Mouse (Mus musculus): ENCODE measurements around the gene Agtpbp1. TPM values are rescaled to one million over a fixed set of nuclear protein-coding genes. Genes with fewer than 3 reads are reported as not detected.
A peak's percentile ranks its signal among the peaks of the same experiment; 100 is the strongest.

The Agtpbp1 gene
- polyA plus RNA-seq, 1 experiment from 2014 or later = 55.6 TPM

- Histone ChIP-seq H3K36me3 (peaks cover 27% of the 10 kb centered on the region), H3K27ac (no peak overlapping the region), H3K4me2 (no peak overlapping the region), H3K4me1 (replicated peaks) (no peaks in the 10 kb centered on the region), H3K9ac (no peak overlapping the region), H3K27me3 (no peaks in the 10 kb centered on the region), H3K9me3 (no peaks in the 10 kb centered on the region), H3K4me3 (no peak overlapping the region)
- no peak for ATAC-seq (ENCODE audit: low FRiP score)
- 95% methylated on average over 6 of the region's 6 CpGs for WGBS
These were observed 65.5 kb downstream of the Agtpbp1 start for GRCm38 (mm10) chr13:59519479-59519878.

GRCm38 (mm10) chr13:59518016-59518415 is 67.0 kb downstream of the Agtpbp1 start:
- Histone ChIP-seq H3K4me2 (no peak overlapping the region), H3K9me3 (no peaks in the 10 kb centered on the region), H3K27ac (no peak overlapping the region), H3K4me1 (replicated peaks) (no peaks in the 10 kb centered on the region), H3K4me3 (no peak overlapping the region), H3K36me3 (peaks cover 20% of the 10 kb centered on the region), H3K27me3 (no peaks in the 10 kb centered on the region), H3K9ac (no peak overlapping the region)
- no peak for ATAC-seq (ENCODE audit: low FRiP score)
- 55% methylated on average over 4 of the region's 4 CpGs for WGBS

- Histone ChIP-seq H3K27me3 (no peaks in the 10 kb centered on the region), H3K36me3 (peaks cover 19% of the 10 kb centered on the region), H3K4me2 (no peak overlapping the region), H3K9ac (no peak overlapping the region), H3K27ac (no peak overlapping the region), H3K4me3 (no peak overlapping the region), H3K9me3 (no peaks in the 10 kb centered on the region), H3K4me1 (replicated peaks) (no peaks in the 10 kb centered on the region)
- ATAC-seq (ENCODE audit: low FRiP score) = no peak
- 17% methylated on average over 7 of the region's 7 CpGs for WGBS
These were observed 70.0 kb downstream of the Agtpbp1 start for GRCm38 (mm10) chr13:59515074-59515473.

- Histone ChIP-seq H3K4me1 (replicated peaks) (no peaks in the 10 kb centered on the region), H3K9me3 (no peaks in the 10 kb centered on the region), H3K27ac (no peak overlapping the region), H3K36me3 (peaks cover 35% of the 10 kb centered on the region), H3K4me3 (no peak overlapping the region), H3K4me2 (no peak overlapping the region), H3K9ac (no peak overlapping the region), H3K27me3 (no peaks in the 10 kb centered on the region)
- WGBS = 75% methylated on average over 10 of the region's 10 CpGs
- no peak for ATAC-seq (ENCODE audit: low FRiP score)
These were observed 75.2 kb downstream of the Agtpbp1 start for GRCm38 (mm10) chr13:59509644-59510366.

- Histone ChIP-seq H3K9me3 (no peaks in the 10 kb centered on the region), H3K27me3 (no peaks in the 10 kb centered on the region), H3K27ac (no peak overlapping the region), H3K36me3 (peaks cover 37% of the 10 kb centered on the region), H3K4me3 (no peak overlapping the region), H3K9ac (no peak overlapping the region), H3K4me1 (replicated peaks) (no peaks in the 10 kb centered on the region), H3K4me2 (no peak overlapping the region)
- 75% methylated on average over 4 of the region's 4 CpGs for WGBS
- ATAC-seq (ENCODE audit: low FRiP score) = no peak
These were observed 76.4 kb downstream of the Agtpbp1 start for GRCm38 (mm10) chr13:59508584-59508983.

- 97% methylated on average over 1 of the region's 1 CpGs for WGBS
- no peaks in the 10 kb centered on the region for H3K9me3 ChIP-seq
- no peak overlapping the region for H3K27ac ChIP-seq
- peaks cover 27% of the 10 kb centered on the region for H3K36me3 ChIP-seq
- H3K4me2 ChIP-seq = no peak overlapping the region
- H3K4me1 ChIP-seq (replicated peaks) = no peaks in the 10 kb centered on the region
- H3K9ac ChIP-seq = no peak overlapping the region
- no peak for ATAC-seq (ENCODE audit: low FRiP score)
- no peak overlapping the region for H3K4me3 ChIP-seq
- H3K27me3 ChIP-seq = no peaks in the 10 kb centered on the region
These were observed 78.6 kb downstream of the Agtpbp1 start for GRCm38 (mm10) chr13:59506450-59506849.

- 76% methylated on average over 4 of the region's 4 CpGs for WGBS
- Histone ChIP-seq H3K9ac (no peak overlapping the region), H3K36me3 (peaks cover 33% of the 10 kb centered on the region), H3K4me1 (replicated peaks) (no peaks in the 10 kb centered on the region), H3K4me3 (no peak overlapping the region), H3K27me3 (no peaks in the 10 kb centered on the region), H3K9me3 (no peaks in the 10 kb centered on the region), H3K27ac (no peak overlapping the region), H3K4me2 (no peak overlapping the region)
- no peak for ATAC-seq (ENCODE audit: low FRiP score)
These were observed 79.2 kb downstream of the Agtpbp1 start for GRCm38 (mm10) chr13:59505867-59506266.

GRCm38 (mm10) chr13:59503581-59503980 is 81.4 kb downstream of the Agtpbp1 start:
- no peaks in the 10 kb centered on the region for H3K4me1 ChIP-seq (replicated peaks)
- ATAC-seq (ENCODE audit: low FRiP score) = no peak
- WGBS = 90% methylated on average over 4 of the region's 4 CpGs
- H3K4me2 ChIP-seq = no peak overlapping the region
- H3K36me3 ChIP-seq = peaks cover 47% of the 10 kb centered on the region
- H3K4me3 ChIP-seq = no peak overlapping the region
- H3K27ac ChIP-seq = no peak overlapping the region
- H3K9ac ChIP-seq = no peak overlapping the region
- no peaks in the 10 kb centered on the region for H3K27me3 ChIP-seq
- no peaks in the 10 kb centered on the region for H3K9me3 ChIP-seq

- Histone ChIP-seq H3K4me3 (no peak overlapping the region), H3K4me2 (no peak overlapping the region), H3K9me3 (no peaks in the 10 kb centered on the region), H3K36me3 (peaks cover 32% of the 10 kb centered on the region), H3K27ac (no peak overlapping the region), H3K27me3 (no peaks in the 10 kb centered on the region), H3K9ac (no peak overlapping the region), H3K4me1 (replicated peaks) (peaks cover 11% of the 10 kb centered on the region)
- WGBS = 98% methylated on average over 6 of the region's 6 CpGs
- ATAC-seq (ENCODE audit: low FRiP score) = no peak
These were observed 85.2 kb downstream of the Agtpbp1 start for GRCm38 (mm10) chr13:59499831-59500230.

- peaks cover 37% of the 10 kb centered on the region for H3K36me3 ChIP-seq
- peaks cover 12% of the 10 kb centered on the region for H3K4me1 ChIP-seq (replicated peaks)
- H3K4me2 ChIP-seq = no peak overlapping the region
- no peak overlapping the region for H3K27ac ChIP-seq
- ATAC-seq (ENCODE audit: low FRiP score) = no peak
- WGBS = 86% methylated on average over 2 of the region's 2 CpGs
- no peaks in the 10 kb centered on the region for H3K9me3 ChIP-seq
- no peak overlapping the region for H3K9ac ChIP-seq
- no peaks in the 10 kb centered on the region for H3K27me3 ChIP-seq
- no peak overlapping the region for H3K4me3 ChIP-seq
These were observed 85.7 kb downstream of the Agtpbp1 start for GRCm38 (mm10) chr13:59499374-59499773.

GRCm38 (mm10) chr13:59498191-59498590 is 86.8 kb downstream of the Agtpbp1 start:
- Histone ChIP-seq H3K36me3 (peaks cover 33% of the 10 kb centered on the region), H3K4me3 (no peak overlapping the region), H3K9me3 (no peaks in the 10 kb centered on the region), H3K27me3 (no peaks in the 10 kb centered on the region), H3K9ac (no peak overlapping the region), H3K4me1 (replicated peaks) (peaks cover 12% of the 10 kb centered on the region), H3K27ac (no peak overlapping the region), H3K4me2 (no peak overlapping the region)
- WGBS = 65% methylated on average over 5 of the region's 5 CpGs
- ATAC-seq (ENCODE audit: low FRiP score) = no peak

- Histone ChIP-seq H3K27ac (peak overlapping the region; percentile 61), H3K9ac (no peak overlapping the region)
- no peak for ATAC-seq (ENCODE audit: low FRiP score)
These were observed 89.2 kb downstream of the Agtpbp1 start for GRCm38 (mm10) chr13:59495839-59496238.

GRCm38 (mm10) chr13:59494619-59495262 is 90.3 kb downstream of the Agtpbp1 start:
- no peak overlapping the region for H3K4me3 ChIP-seq
- peaks cover 18% of the 10 kb centered on the region for H3K36me3 ChIP-seq
- peak overlapping the region; percentile 26; the same call in 1 of the 2 replicates for H3K27ac ChIP-seq
- 66% methylated on average over 5 of the region's 5 CpGs for WGBS
- H3K4me2 ChIP-seq = no peak overlapping the region
- H3K4me1 ChIP-seq (replicated peaks) = peaks cover 12% of the 10 kb centered on the region
- H3K9me3 ChIP-seq = no peaks in the 10 kb centered on the region
- no peak for ATAC-seq (ENCODE audit: low FRiP score)
- no peak overlapping the region for H3K9ac ChIP-seq
- H3K27me3 ChIP-seq = no peaks in the 10 kb centered on the region

More at GRCm38 (mm10) chr13:59495839-59496238, 89.2 kb downstream of the Agtpbp1 start:
- H3K4me1 ChIP-seq (replicated peaks) = peaks cover 12% of the 10 kb centered on the region
- H3K9me3 ChIP-seq = no peaks in the 10 kb centered on the region
- no peak overlapping the region for H3K4me2 ChIP-seq
- peaks cover 28% of the 10 kb centered on the region for H3K36me3 ChIP-seq
- 22% methylated on average over 8 of the region's 8 CpGs for WGBS
- no peaks in the 10 kb centered on the region for H3K27me3 ChIP-seq
- H3K4me3 ChIP-seq = no peak overlapping the region
